Mouse (Mus musculus) forebrain, embryonic 13.5 days (tissue): Measurements from ENCODE around the gene Exoc6. TPM values are rescaled to one million over a fixed set of nuclear protein-coding genes. Genes with fewer than 3 reads are reported as not detected.

ENCODE experiments used
- ATAC-seq: fragments of 200-750 bp; cut with Nextera tagmentation; 2 replicates; pipeline ENCODE4 v1.8.0; 2017
- H3K27ac ChIP-seq: fragments of 300-500 bp; sonication (generic); 2 replicates; pipeline ENCODE4 v1.5.1; 2015; ENCODE audit warnings: inconsistent platforms, mild to moderate bottlenecking, moderate library complexity
- H3K27me3 ChIP-seq: fragments of 300-500 bp; sonication (generic); 2 replicates; pipeline ENCODE4 v1.6.1; 2015; ENCODE audit warnings: mild to moderate bottlenecking, inconsistent platforms
- H3K36me3 ChIP-seq: fragments of 300-500 bp; sonication (generic); 2 replicates; pipeline ENCODE4 v1.6.1; 2015; ENCODE audit warnings: mild to moderate bottlenecking, inconsistent platforms; ENCODE audit not compliant: poor library complexity, severe bottlenecking
- H3K4me1 ChIP-seq: fragments of 300-500 bp; sonication (generic); 2 replicates; pipeline ENCODE4 v1.6.1; 2015; ENCODE audit warnings: inconsistent platforms
- H3K4me2 ChIP-seq: fragments of 300-500 bp; sonication (generic); 2 replicates; pipeline ENCODE4 v1.6.1; 2015; ENCODE audit warnings: inconsistent platforms, mild to moderate bottlenecking, moderate library complexity
- H3K4me3 ChIP-seq: fragments of 300-500 bp; sonication (generic); 2 replicates; pipeline ENCODE4 v1.5.1; 2015; ENCODE audit warnings: mild to moderate bottlenecking, inconsistent platforms
- H3K9ac ChIP-seq: fragments of 300-500 bp; sonication (generic); 2 replicates; pipeline ENCODE4 v1.6.1; 2015; ENCODE audit warnings: mild to moderate bottlenecking, inconsistent platforms
- H3K9me3 ChIP-seq: fragments of 300-500 bp; sonication (generic); replicated peaks from 2 replicates; pipeline ENCODE4 v1.6.1; 2016; ENCODE audit warnings: inconsistent platforms
- WGBS: fragments of 180-500 bp; shearing (Covaris S2); methylation state at CpG from one replicate; pipeline ENCODE4 v1.1.7; 2015; 5-methylcytosine and 5-hydroxymethylcytosine counted together
- polyA plus RNA-seq: library from polyadenylated mRNA; unstranded; fragments of >200 nt; fragmentation: Nextera tagmentation; extraction: Ambion mirVana; gene quantifications from 2 replicates; pipeline ENCODE4 v1.2.1, GENCODE M21; 2015

Exoc6 gene
- 10.5 and 13.6 TPM in 2 replicates for polyA plus RNA-seq

DNA sequence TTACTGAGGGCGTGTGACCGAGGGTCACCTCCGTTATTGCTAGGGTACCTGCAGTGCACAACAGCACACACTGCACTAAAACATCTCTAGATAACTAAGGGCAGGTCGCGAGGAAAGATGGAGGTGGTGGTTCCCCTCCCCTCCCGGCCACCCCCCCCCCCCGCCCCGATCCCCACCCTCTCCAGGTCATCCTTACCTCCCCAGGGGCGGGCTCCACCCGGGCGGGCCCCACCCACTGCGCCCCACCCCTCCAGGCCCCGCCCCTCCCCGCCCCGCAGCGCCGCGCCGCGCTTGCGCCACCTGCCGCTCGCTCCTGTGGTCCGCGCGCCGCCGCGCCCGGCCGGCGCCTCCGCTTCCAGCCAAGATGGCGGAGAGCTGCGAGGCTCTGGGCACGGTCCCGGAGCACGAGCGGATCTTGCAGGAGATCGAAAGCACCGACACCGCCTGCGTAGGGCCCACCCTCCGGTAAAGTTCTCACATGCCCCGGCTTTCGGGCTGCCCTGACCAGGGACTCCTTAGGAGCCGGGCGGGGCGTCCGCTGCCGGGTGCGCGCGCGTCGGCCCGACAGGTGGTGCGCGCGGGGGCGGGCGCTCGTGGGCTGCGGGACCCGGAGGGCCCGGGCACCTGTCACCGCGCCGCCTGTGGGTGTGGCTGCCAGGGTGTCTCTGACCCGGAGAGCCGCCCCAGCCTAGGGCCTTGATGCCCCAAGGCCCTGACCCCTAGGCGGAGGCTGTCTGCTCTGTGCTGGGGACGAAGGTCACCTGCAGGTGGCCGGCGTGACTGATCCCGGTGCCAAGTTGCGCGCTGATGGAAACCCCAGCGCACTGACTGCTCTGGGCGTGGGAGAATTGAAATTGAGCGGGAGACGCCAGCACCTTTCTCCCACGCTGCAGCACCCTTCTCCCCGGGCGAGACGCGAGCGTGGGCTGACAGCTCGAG, at the start of gene Exoc6:
Gene Exoc6, plus strand, starts transcription at position 318 of the 939 bp plus-strand sequence.
- Histone ChIP-seq H3K9ac (peak within 1 kb of the TSS; percentile 70), H3K4me2 (peak within 1 kb of the TSS; percentile 93), H3K27me3 (peaks cover 20% of the 10 kb centered on the region; the same call in 1 of the 2 replicates), H3K4me1 (peaks cover 2% of the 10 kb centered on the region; the same call in 1 of the 2 replicates), H3K27ac (no peak within 1 kb of the TSS), H3K9me3 (no peaks in the 10 kb centered on the region), H3K36me3 (no peaks in the 10 kb centered on the region), H3K4me3 (peak within 1 kb of the TSS; percentile 82)
- ATAC-seq = peak; percentile 92
- 1% methylated on average over 74 of the region's 89 CpGs for WGBS

DNA sequence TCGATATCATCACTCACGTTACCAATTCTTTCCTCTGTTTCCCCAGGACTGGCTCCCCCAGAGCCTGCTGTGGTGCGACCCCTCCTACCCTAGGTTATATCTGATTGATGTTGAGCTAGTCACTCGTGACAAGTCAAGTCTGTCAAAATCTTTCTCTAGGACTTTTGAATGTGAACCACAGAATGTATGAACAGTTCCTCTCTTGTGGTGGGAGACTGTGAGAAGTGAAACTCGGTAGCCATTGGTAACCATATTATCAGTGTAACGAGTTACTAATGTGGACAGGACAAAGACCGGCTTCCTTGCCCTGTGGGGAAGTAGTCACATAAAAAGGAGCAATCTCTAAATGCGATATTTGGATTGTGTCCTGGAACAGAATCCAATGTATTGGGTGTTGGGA, 47.2 kb upstream of the Exoc6 start:
- Histone ChIP-seq H3K36me3 (no peaks in the 10 kb centered on the region), H3K4me1 (no peaks in the 10 kb centered on the region), H3K27ac (no peak overlapping the region), H3K9me3 (no peaks in the 10 kb centered on the region), H3K27me3 (no peaks in the 10 kb centered on the region), H3K4me2 (no peak overlapping the region), H3K4me3 (no peak overlapping the region), H3K9ac (no peak overlapping the region)
- no peak for ATAC-seq
- WGBS = 82% methylated on average over 8 of the region's 8 CpGs

DNA sequence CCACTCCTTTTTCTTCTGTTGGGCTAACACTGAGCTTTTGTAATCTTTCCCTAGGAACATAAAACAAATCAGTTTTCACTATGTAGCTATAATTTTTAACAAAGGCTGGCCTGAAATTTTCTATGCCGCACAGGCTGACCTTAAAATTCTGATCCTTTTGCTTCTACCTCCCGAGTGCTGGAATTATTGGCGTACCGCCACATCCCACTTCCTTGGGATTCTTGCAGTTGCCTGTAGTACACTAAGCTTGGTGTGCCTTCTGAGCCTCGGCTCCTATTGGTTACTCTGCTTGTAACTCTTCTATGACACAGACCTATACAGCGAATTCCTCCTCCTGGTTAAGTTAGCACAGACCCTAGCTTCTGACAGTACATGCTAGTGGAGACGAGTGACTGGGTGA, 44.2 kb upstream of the Exoc6 start:
- 82% methylated on average over 7 of the region's 7 CpGs for WGBS

DNA sequence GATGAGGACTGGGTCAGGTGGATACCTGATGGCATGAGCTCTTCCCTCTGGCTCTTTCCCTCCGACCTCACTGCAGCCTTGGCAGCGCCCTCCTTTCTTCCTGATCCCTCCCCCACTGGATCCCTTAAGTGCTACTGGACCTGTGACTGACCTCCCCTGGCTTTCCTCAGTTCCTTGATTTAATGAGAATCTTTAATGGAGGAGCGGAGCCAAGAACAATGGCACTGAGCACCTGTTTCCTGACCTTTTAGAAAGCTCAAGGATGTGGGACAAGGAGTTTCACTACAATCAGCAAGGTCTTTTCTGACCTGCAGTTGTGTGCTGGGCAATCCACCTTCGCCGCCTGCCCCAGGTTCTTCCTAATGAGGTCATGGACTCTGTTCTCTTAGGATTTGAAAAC, 43.6 kb upstream of the Exoc6 start:
- no peak overlapping the region for H3K4me3 ChIP-seq
- H3K4me1 ChIP-seq = no peaks in the 10 kb centered on the region
- H3K9me3 ChIP-seq = no peaks in the 10 kb centered on the region
- no peak overlapping the region for H3K27ac ChIP-seq
- no peak for ATAC-seq
- no peak overlapping the region for H3K4me2 ChIP-seq
- H3K36me3 ChIP-seq = no peaks in the 10 kb centered on the region
- 57% methylated on average over 5 of the region's 5 CpGs for WGBS
- H3K9ac ChIP-seq = no peak overlapping the region
- H3K27me3 ChIP-seq = no peaks in the 10 kb centered on the region

More for the DNA sequence above, 44.2 kb upstream of the Exoc6 start:
- Histone ChIP-seq H3K9ac (no peak overlapping the region), H3K36me3 (no peaks in the 10 kb centered on the region), H3K4me1 (no peaks in the 10 kb centered on the region), H3K9me3 (no peaks in the 10 kb centered on the region), H3K27me3 (no peaks in the 10 kb centered on the region), H3K27ac (no peak overlapping the region), H3K4me3 (no peak overlapping the region), H3K4me2 (no peak overlapping the region)
- no peak for ATAC-seq

DNA sequence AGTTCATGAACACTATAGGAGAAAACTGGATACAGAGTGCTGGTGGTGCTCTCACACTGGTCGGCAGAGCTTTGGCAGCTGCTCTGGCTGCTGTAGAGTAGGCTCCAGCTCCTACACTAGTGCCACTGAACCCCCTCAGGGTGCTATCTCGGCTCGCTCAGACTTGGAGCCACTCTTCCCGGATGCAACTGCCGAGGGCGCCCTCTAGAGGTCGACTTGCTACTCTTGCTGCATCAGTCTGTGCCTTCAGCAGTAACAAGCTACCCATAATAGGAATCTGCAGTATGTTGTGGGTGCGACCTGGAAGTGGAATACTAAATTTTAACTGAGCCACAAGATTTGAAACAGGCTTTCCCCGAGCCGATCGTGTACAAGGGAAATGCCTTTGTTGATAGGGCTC, 40.5 kb upstream of the Exoc6 start:
- WGBS = 15% methylated on average over 11 of the region's 11 CpGs
- Histone ChIP-seq H3K27ac (no peak overlapping the region), H3K36me3 (no peaks in the 10 kb centered on the region), H3K4me3 (no peak overlapping the region), H3K27me3 (no peaks in the 10 kb centered on the region), H3K4me2 (no peak overlapping the region), H3K9ac (no peak overlapping the region), H3K4me1 (no peaks in the 10 kb centered on the region), H3K9me3 (no peaks in the 10 kb centered on the region)
- no peak for ATAC-seq

DNA sequence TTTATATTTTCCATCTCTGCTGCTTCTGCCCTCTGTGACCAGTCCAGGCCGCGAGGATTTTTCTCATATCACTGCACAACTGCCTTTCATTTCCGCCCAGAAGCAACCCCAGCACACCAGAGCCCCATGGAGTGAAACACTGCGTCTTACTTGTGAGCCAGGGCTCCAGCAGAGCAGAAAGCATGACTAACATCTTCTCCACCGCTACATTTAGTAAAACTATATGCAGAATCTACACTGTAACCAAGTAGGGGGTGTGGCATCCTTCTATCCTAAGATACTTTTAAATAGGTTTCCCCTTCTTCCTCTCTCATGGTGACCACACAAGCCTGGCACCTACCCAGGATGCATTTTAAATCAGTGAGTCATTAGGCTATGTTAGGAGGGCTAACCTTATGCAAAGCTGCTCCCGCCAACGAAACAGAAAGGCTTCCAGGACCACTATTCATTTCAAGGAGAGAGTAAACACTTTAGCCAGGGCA, 35.4 kb upstream of the Exoc6 start:
- Histone ChIP-seq H3K9ac (no peak overlapping the region), H3K27me3 (no peaks in the 10 kb centered on the region), H3K4me1 (no peaks in the 10 kb centered on the region), H3K4me3 (no peak overlapping the region), H3K27ac (no peak overlapping the region), H3K36me3 (no peaks in the 10 kb centered on the region), H3K4me2 (no peak overlapping the region), H3K9me3 (no peaks in the 10 kb centered on the region)
- 70% methylated on average over 7 of the region's 7 CpGs for WGBS
- no peak for ATAC-seq

DNA sequence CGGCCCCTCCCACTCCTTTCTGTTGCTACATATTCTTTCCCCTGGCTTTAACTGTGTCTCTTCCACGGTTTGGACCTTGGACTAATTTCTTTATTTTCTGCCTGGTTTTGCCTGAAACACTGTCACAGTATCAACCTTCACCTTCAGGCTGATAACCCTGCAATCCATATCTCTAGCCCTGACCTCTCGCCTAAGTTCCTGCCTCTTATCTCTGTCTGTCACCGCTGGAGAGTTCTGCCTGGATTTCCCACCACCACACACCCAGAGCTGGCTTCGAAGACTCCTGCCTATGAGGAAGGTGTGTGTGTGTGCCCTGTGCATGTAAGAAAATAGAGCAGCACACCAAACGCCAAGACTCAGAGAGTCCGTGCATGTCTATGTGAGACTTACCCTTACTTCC, 32.8 kb upstream of the Exoc6 start:
- Histone ChIP-seq H3K27me3 (no peaks in the 10 kb centered on the region), H3K9me3 (no peaks in the 10 kb centered on the region), H3K4me3 (no peak overlapping the region), H3K36me3 (no peaks in the 10 kb centered on the region), H3K4me1 (peaks cover 4% of the 10 kb centered on the region; the same call in 1 of the 2 replicates), H3K9ac (no peak overlapping the region), H3K4me2 (no peak overlapping the region), H3K27ac (no peak overlapping the region)
- WGBS = 87% methylated on average over 7 of the region's 7 CpGs
- ATAC-seq = no peak

DNA sequence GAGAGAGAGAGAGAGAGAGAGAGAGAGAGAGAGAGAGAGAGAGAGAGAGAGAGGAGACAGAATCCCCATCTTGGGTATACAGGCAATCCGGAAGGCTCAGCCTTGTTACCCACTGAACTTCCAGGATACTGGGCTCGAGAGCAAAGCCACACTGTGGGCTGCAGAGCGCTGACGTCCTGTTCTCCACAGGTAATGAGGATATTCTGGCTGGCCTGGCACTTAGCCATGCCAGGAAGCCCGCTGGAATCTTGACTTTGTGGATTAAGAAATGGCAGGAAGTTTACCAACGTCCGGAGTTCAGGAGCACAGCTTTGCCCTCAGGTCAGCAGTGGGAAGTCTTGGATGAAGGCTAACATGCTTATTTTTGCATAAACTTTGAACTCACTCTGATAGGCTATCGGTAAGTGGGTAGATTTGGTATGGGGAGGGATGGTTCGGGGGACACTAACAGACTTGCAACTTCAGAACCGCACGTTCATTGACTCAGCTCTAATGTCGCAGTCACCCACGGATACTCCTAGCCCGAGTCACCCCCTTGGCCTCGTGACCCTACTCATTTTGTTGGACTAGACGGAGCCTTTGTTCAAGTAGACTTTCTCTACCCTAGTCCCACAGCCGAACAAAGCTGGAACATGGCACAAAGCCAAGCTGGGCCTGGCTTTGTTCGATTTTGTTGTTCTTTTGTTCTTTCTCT, 29.3 kb upstream of the Exoc6 start:
- WGBS = 55% methylated on average over 18 of the region's 18 CpGs
- Histone ChIP-seq H3K27me3 (no peaks in the 10 kb centered on the region), H3K4me1 (peaks cover 4% of the 10 kb centered on the region; the same call in 1 of the 2 replicates), H3K9me3 (no peaks in the 10 kb centered on the region), H3K4me2 (no peak overlapping the region), H3K36me3 (no peaks in the 10 kb centered on the region), H3K9ac (no peak overlapping the region), H3K27ac (no peak overlapping the region), H3K4me3 (no peak overlapping the region)
- no peak for ATAC-seq

DNA sequence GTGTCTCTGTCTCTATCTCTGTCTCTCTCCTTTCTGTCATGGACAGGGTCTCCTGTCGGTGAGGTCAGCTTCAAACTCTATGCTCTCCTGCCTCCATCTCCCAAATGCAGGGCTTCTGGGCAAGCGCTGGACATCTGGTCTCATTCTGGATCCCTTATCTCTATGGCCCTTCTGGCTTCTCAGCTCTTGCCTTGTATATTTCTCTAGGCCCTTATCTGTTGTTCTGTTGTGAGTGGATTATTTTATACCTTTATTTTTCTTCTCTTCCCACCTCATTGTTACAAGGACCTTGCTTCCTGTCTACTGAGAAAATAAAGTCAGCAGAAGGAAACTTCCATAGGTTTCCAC, 28.8 kb upstream of the Exoc6 start:
- Histone ChIP-seq H3K4me2 (no peak overlapping the region), H3K9me3 (no peaks in the 10 kb centered on the region), H3K4me1 (peaks cover 4% of the 10 kb centered on the region; the same call in 1 of the 2 replicates), H3K27ac (no peak overlapping the region), H3K9ac (no peak overlapping the region), H3K36me3 (no peaks in the 10 kb centered on the region), H3K27me3 (no peaks in the 10 kb centered on the region), H3K4me3 (no peak overlapping the region)
- 73% methylated on average over 2 of the region's 2 CpGs for WGBS
- ATAC-seq = no peak

DNA sequence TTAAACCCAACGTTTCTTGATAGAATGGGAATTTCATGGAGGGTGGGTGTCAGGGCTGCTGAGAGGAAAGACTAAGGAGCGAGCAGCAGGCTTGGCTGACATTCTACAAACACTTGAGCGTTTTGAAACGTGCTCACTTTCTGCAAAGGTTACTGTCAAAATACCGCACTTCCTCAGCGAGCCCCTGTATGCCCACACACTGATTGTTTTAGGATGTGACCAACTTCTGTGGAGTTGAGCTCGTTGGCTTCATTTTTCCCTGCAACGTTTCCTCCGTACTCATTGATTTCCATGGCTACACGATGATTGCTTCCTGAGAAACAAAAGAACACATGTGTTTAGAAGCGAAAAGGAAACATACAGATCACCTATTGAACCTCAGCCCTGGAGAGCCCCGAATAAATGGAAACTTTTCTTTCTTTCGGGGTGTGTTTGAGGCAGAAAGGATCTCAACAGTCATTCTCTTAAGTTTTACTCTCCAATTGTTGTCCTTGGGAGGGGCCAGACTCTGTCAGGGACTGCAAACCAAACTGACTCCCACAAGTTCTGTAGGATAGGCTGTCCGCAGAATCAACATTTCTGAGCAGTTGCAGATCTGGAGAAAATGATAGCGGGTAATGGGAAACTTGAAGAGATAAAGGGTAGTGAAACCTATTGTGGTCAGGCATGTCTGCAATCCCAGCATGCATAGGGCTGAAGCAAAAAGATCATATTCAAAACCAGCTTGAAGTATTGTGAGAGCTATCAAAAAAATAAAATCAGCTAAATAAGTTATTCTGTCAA, 26.7 kb upstream of the Exoc6 start:
- ATAC-seq = no peak
- Histone ChIP-seq H3K9me3 (no peaks in the 10 kb centered on the region), H3K27me3 (no peaks in the 10 kb centered on the region), H3K4me3 (no peak overlapping the region), H3K9ac (no peak overlapping the region), H3K36me3 (no peaks in the 10 kb centered on the region), H3K4me2 (no peak overlapping the region), H3K27ac (no peak overlapping the region), H3K4me1 (peaks cover 4% of the 10 kb centered on the region; the same call in 1 of the 2 replicates)
- WGBS = 83% methylated on average over 15 of the region's 15 CpGs

DNA sequence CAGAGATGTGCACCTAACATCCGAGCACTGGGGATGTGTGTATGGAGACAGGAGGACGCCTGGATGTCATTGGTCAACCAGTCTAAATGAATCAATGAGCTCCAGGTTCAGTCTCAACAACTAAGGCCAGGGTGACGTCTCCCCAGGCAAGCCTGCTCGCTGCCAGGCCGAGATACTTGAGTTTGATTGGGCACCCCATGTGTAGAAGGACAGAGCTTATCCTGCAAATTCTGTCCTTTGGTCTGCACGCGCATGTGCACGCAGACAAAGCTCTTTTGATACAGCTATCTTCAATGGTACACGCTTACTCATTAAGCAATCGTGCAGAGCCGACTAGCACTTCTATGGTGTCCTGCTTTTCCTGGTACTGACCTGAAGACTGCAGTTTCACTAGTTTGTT, 24.3 kb upstream of the Exoc6 start:
- no peak for ATAC-seq
- Histone ChIP-seq H3K27ac (no peak overlapping the region), H3K27me3 (no peaks in the 10 kb centered on the region), H3K36me3 (no peaks in the 10 kb centered on the region), H3K9ac (no peak overlapping the region), H3K9me3 (no peaks in the 10 kb centered on the region), H3K4me1 (peaks cover 4% of the 10 kb centered on the region; the same call in 1 of the 2 replicates), H3K4me3 (no peak overlapping the region), H3K4me2 (no peak overlapping the region)
- WGBS = 79% methylated on average over 11 of the region's 11 CpGs

DNA sequence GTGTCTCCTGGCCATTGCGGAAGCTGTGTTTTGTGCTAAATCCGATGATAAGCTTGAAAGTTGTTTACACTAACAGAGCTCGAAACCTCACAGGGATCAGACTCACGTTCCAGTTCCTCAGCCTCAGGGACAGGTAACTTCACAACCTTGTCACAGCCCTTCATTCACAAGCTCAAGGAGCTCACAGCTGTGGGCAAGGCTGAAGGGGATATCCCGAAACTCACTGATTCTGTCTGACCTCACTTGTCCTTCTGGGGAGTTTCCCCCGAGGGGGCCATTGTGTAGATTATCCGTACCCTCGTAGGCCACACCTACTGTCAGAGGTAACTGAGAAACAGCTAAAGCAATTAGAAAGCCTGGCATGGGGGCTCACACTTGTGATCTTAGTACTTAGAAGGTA, 23.4 kb upstream of the Exoc6 start:
- Histone ChIP-seq H3K4me3 (no peak overlapping the region), H3K9ac (no peak overlapping the region), H3K36me3 (no peaks in the 10 kb centered on the region), H3K27ac (no peak overlapping the region), H3K4me1 (no peaks in the 10 kb centered on the region), H3K27me3 (no peaks in the 10 kb centered on the region), H3K4me2 (no peak overlapping the region), H3K9me3 (no peaks in the 10 kb centered on the region)
- no peak for ATAC-seq
- WGBS = 28% methylated on average over 8 of the region's 8 CpGs
